Mouse (Mus musculus): Measurements from ENCODE around the gene Olfr284.
A peak's percentile ranks its signal among the peaks of the same experiment; 100 is the strongest.

Gene Olfr284

GRCm38 (mm10) chr15:98340887-98341286 lies at the start of gene Olfr284:
TSS of gene Olfr284 (minus strand) at chr15:98340987.
- no peak for DNase-seq

DNA sequence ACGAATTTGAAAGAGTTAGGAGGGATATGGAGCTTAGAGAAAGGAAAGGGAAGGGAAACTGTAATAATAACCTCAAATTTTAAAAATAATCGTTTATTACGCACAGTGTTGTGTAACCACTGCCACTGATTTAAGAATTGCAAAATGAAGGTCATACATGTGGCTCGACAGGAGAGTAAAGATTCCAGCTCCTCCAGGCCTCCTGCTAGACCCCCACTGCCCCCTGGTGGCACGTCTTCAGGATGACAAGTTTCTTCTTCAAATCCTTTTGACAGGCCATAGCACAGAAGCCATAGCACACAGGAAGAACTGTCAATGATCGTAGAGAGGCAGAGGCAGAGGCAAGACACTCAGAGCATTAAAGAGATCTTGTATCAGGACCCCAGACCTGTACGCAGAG lies 49.0 kb upstream of the Olfr284 start:
- DNase-seq: peak; percentile 41

DNA sequence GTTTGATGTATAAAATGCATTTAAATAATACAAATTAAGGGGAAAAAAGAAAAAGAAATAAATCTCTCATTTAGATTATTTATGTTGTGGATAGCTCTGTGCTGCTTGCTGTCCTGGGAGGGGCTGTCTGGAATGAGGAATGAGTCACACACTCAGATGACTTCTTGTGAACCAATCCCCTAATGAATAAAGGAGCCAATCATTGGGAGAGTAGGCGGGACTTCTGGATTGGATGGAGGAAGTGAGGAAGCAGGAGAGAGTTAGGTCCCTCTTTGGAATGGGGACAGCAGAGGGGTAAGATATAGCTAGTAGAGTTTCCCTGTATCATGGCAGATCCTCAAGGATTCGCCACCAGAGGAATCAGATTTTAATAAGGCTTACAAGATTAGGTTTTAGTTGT lies 46.8 kb upstream of the Olfr284 start:
- DNase-seq: no peak

DNA sequence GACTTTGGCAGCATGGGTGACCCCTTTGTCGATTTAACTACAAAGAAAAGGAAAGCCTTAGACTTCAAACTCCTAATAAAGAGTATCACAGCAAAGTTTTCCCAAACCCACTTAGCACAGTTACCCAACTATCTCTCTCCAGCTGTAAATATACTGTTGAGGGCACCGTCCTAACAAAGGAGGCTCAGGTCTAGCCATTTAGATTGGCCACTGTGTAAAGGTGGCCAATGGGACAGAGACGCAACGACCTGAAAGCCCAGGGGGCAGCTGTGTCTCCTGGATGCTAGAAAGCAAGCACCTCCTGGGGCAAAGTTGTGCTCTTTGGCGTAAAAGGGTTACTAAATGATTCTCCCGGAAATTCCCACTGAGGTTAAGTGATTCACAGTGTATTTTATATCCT lies 40.1 kb upstream of the Olfr284 start, which contains the start of gene Olfr283:
Olfr283 (minus strand) TSS at position 101 of the 400 bp plus-strand sequence.
- DNase-seq: no peak

DNA sequence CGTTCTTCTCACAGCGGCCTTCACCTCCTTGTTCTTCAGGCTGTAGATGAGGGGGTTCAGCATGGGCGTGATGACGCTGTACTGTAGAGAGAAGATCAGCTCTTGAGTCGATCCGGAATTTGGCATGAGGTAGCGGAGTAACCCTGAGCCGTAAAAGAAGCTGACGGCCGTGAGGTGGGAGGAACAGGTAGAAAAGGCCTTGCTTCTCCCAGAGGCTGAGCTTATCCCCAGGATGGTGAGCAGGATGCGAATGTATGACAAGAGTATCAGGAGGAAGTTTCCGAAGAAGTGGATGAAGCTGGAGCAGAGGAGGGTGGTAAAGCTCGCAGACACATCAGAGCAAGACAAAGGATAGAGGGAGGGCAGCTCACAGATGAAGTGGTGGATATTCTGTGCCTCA lies 37.4 kb upstream of the Olfr284 start:
- DNase-seq: no peak

DNA sequence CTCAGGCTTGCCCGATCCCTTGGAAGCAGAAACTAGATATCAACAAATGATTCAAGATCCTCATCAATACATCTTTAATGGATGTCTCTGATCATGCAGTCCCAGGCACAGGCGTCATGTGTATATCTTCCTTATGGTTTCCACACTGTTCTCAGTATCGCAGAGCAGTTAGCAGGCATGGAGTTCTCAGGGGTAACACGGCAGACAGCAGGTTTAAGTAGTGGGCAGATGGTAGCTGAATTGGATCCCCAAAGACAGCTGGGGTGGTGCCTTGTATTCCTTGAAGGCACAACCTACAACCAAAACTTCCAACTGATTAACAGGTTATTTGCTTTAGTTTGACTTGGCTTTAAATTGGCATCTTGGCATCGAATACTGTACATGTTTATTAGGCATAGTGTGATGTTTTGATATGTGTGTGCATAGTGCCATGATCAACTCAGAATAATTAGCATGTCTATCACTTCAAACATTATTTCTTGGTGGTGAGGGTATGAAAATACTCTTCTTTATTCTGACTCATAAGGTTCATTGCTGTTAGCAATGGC lies 23.5 kb downstream of the Olfr284 start, which contains the start of gene Olfr285:
Olfr285 (minus strand) TSS at position 177 of the 548 bp plus-strand sequence.
- no peak for DNase-seq

GRCm38 (mm10) chr15:98315703-98316102 lies 25.1 kb downstream of the Olfr284 start:
- DNase-seq: no peak

DNA sequence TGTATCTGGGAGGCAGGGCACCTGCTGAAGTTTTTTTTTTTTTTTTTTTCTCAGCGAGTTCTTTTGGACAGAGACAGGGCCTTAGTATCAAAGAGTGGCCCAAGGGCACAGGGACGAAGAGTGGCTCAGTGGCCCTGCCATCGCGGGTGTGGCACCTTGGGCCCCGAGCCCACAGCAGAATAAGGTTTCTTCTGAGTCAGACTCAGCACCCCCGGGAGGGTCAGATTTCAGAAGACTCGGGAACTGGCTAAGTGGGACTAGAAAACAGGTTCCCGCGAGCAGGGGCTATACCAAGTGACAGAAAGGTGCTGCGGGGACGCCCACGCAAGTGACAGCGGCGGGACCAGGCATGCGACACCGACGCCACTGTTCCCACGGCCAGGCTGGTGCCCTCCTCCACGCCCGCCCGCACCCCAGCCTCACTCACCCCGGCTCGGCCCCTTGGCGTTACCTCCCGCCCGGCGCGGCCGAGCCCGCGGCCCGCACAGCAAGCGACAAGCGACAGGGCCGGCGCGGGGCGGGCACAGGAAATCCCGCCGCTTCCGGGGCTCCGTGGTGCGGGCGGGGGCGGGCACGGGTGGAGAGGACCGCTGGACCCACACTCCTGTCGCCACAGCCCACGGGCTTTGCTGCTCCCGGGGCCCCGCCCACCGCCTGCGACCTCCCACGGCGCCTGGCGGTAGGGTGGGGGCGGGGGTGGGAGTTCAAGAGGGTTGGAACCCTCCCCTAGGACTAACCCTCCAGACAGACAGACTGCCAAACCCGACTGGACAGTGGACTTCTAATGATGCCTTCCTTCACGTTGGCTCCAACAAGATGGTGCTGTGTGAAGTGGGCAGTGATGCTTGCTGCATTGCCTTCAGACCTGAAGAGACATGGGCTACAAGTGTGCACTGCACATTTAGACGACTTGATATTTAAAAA lies 44.9 kb downstream of the Olfr284 start, which contains the start of gene Zfp641:
Zfp641 (minus strand) TSS at position 534 of the 924 bp plus-strand sequence.
- DNase-seq: peak; percentile 57

GRCm38 (mm10) chr15:98293651-98294050 lies 47.1 kb downstream of the Olfr284 start:
- no peak for DNase-seq

All from cerebellum, adult 8-10 months (tissue).